Mouse (Mus musculus) ovary, postnatal 14 days (tissue): ENCODE data around the gene AC109138.7.
"Not testable (repeated sequence)": the region's sequence is repeated elsewhere in the genome, so short reads cannot be mapped to it uniquely, and the experiment has no call there.

ENCODE experiments used
- DNase-seq: peaks from one replicate; pipeline ENCODE4 v3.0.0; 2022; ENCODE audit warnings: low spot score

Gene AC109138.7

DNA sequence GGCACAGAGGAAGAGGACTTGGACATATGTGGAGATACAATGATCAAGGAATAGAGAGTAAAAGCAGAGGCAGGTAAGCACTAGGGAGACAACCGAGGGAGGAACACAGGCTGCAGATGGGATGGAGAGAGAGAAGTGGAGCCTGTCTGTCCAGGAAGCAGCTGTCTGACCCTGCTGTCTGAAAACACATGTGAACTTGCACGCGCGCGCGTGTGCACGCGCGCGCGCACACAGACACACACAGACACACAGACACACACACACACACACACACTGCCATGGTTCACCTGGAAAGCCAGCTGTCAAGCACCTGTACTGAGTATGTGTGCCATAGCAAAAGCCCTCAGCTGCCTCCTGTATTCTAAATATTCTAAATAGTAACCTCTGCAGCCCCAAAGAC is 4.1 kb downstream of the AC109138.7 start:
- DNase-seq, result no peak

GRCm38 (mm10) chr19:4218784-4219183 is 4.6 kb downstream of the AC109138.7 start:
- no peak for DNase-seq

DNA sequence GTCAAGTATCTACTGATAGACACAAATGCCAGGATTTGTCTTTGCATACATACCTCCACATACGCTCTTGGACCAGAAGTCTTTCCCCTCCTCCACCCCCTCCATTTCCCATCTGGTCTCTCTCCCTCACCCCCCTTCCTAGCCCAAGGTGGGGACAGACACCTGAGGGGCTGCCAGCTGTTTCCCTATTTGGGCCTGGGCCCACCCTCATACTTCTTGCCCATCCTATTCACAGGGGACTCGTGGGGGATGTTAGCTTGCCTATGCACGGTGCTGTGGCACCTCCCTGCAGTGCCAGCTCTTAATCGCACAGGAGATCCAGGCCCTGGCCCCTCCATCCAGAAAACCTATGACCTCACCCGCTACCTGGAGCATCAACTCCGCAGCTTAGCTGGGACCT is 5.8 kb downstream of the AC109138.7 start:
- DNase-seq, result no peak

DNA sequence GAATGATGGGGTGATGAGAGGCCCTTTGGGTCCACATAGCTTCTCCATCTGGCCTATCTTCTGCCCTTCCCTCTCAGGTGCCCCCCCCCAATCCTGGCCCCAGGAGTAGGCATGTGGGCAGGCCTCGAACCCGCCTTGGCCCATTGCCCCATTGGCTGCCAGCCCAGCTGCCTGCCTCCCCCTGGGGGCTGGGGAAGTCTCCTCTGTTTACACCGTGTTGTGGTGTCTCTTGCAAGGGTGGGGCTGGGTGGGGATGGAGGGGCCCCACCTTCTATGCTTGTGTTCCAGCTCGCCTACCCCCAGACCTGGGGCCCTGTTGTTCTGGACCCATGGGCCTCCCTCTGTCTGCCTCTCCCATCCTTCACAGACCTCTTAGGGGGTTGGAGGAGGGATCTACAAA is 6.3 kb downstream of the AC109138.7 start:
- no peak for DNase-seq

GRCm38 (mm10) chr19:4220957-4221743 is 7.0 kb downstream of the AC109138.7 start:
- DNase-seq, result peak; percentile 48

DNA sequence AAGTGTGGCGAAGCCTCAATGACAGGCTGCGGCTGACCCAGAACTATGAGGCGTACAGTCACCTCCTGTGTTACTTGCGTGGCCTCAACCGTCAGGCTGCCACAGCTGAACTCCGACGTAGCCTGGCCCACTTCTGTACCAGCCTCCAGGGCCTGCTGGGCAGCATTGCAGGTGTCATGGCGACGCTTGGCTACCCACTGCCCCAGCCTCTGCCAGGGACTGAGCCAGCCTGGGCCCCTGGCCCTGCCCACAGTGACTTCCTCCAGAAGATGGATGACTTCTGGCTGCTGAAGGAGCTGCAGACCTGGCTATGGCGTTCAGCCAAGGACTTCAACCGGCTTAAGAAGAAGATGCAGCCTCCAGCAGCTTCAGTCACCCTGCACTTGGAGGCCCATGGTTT is 8.0 kb downstream of the AC109138.7 start:
- no peak for DNase-seq

DNA sequence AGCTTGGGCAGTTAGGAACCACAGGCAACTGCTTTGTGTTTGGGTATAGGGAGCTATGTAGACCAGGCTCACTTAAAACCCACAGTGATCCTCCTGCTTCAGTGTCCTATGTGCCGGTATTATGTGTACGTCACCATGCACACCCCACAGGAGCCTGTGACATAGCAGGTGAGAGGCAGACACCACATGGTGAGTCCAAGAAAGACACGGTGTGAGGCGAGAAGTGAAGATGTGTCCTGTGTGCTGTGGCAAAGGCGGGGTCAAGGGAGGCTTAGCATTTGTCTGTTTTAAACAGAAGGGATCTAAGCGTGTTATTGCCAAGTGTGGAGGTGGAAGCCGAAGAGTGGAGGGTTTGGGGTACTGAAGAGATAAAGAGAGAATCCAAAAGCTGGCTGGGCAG is 12.6 kb downstream of the AC109138.7 start:
- DNase-seq, result no peak

- no peak for DNase-seq
Observed at GRCm38 (mm10) chr19:4227446-4227845, 13.3 kb downstream of the AC109138.7 start.

GRCm38 (mm10) chr19:4227894-4228678 is 13.9 kb downstream of the AC109138.7 start:
- peak; percentile 77 for DNase-seq

DNA sequence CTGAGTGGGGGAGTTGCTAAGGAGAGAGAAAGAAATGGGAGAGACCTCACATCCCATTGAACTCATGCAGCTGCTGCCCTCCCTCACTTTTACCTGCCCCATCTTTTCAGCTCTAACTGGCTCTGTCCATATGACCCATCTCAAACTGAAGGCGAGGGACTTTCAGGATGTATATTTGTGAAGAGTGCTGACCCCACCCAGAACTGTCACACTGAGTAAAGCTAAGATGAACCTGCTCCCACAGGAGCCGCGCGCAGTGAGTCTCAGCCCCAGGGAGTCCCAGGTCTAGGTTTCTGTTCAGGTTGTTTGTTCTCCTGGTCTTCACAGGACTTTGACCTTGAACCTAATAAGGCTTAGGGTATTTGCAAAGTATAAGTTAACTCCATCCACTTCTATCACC is 14.7 kb downstream of the AC109138.7 start:
- DNase-seq, result no peak

GRCm38 (mm10) chr19:4229451-4230076 is 15.4 kb downstream of the AC109138.7 start:
- no peak for DNase-seq

GRCm38 (mm10) chr19:4230415-4230814 is 16.3 kb downstream of the AC109138.7 start:
- DNase-seq, result no peak

- DNase-seq, result peak; percentile 90
Observed at GRCm38 (mm10) chr19:4231253-4232185, 17.4 kb downstream of the AC109138.7 start, which contains the start of gene Pold4. Gene Pold4 (plus strand): TSS chr19:4231899.

DNA sequence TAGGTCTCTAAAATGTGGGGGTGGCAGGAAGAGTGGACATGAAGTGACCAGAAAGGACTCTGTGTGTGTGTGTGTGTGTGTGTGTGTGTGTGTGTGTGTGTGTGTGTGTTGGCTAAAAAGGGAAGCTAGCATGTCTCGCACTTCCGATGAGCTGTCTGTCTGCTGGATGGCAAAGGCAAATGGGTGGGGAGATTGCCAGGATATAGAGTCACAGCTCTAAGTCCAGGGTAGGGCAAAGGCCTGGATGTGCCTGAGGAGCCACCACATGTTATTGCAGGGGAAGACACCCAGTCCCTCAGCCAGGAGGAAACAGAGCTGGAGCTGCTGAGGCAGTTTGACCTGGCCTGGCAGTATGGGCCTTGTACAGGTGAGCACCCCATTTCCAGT is 18.0 kb downstream of the AC109138.7 start:
- no peak for DNase-seq

- no peak for DNase-seq
Observed at GRCm38 (mm10) chr19:4232651-4233050, 18.5 kb downstream of the AC109138.7 start.

DNA sequence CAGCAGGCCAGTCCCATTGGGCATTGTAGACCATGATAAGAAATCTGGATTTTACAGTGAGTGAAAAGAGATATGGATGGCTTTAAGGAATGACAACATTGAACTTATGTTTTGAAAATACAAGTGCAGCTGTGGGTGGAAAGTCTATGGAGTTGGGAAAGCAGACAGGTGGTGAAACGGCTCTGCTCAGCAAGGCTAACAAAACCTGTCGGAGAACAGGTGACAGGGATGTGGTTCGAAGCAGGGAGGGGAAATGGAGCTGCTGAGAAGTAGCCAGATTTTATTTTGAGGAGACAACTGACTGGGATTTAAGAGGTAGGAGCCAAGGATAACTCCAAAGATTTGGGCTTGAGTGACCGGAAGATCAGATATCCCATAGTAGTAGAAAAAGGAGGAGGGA is 20.4 kb downstream of the AC109138.7 start:
- DNase-seq, result no peak

DNA sequence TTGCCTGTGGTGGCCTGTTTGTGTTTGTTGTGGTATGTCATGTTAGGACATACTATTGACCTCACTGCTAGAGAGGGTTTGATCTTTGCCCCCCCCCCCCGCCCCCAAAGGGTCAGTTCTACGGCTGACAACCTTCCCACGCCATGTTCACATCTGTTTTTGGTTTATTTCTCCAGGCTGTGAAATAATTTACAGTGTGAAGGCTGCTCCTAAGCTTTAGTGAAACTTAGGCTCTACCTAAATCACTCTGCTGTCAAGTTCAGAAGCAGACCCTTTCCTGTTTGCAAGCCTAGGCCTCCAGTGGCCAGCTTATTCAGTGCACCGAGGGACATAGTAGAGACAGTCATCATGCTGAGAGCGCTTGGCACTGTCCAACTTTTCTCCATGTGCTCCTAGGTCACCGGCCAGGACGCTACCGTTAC is 26.1 kb downstream of the AC109138.7 start:
- DNase-seq, result no peak

DNA sequence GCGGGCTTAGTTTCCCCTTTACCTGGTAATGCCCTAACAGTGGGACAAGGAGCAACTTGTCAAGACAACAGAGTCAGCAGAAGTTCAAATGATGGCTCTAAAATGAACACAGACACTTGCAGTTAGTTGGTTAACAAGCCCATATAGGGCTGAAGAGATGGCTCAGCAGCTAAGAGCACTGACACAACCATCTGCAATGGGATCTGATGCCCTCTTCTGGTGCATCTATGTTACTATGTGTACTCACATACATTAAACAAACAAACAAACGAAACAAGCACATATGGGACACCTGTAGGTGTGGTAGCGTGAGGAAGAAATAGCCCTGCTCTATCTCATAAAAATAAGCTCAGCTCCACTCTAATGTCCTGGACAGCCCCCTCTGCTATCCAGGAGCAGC is 28.3 kb downstream of the AC109138.7 start:
- DNase-seq, result no peak

- DNase-seq, result no peak
Observed at GRCm38 (mm10) chr19:4244775-4245174, 30.6 kb downstream of the AC109138.7 start.

GRCm38 (mm10) chr19:4247010-4247409 is 32.9 kb downstream of the AC109138.7 start:
- no peak for DNase-seq

DNA sequence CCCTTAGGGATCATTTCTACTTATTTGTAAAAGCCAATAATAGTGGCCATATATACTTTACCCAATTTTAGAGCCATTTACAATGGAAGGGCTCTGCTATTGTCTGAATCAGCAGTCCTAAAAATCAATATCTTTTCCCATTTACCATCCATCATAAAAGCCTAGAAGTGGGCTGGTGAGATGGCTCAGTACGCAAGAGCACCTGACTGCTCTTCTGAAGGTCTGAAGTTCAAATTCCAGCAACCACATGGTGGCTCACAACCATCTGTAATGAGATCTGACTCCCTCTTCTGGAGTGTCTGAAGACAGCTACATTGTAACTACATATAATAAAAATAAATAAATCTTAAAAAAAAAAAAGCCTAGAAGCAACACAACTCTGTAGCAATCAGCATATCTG is 34.5 kb downstream of the AC109138.7 start:
- not testable (repeated sequence) for DNase-seq

DNA sequence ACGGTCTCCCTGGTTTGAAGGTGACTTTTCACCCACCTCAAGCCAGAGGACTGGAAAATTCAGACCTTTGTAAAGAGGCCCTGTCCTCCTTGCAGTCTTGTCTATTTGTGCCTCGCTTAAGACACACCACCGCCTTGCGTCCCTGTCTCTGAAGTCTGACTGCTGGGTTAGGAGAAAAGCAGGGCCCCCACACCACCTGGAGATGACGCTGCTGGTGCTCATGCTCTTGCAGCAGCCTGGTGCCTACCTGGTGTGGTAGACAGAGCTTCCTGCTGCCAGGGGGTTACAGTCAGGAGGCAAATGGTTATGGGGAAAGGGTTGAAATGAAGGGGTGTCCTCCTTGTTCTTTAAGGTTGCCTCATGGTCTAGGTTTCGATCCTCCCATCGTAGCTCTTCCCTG is 40.1 kb downstream of the AC109138.7 start:
- DNase-seq, result no peak
